Mouse (Mus musculus): Measurements from ENCODE around the gene Cad.

The Cad gene

DNA sequence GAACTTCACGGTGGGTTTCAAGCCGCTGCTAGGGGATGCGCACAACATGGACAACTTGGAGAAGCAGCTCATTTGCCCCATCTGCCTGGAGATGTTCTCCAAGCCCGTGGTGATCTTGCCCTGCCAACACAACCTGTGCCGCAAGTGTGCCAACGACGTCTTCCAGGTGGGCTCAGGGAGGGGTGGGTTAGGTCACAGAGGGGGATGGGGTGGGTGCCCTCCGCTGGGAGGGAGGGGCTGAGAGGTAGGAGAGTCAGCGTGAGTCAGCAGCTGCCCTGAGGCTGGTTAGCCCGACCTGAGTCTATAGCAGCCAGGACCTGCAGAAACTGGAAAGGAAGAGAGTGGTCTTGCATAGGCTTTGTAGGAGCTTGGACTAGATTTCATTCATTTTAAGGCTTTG lies 62.3 kb downstream of the Cad start:
- no peak for DNase-seq

DNA sequence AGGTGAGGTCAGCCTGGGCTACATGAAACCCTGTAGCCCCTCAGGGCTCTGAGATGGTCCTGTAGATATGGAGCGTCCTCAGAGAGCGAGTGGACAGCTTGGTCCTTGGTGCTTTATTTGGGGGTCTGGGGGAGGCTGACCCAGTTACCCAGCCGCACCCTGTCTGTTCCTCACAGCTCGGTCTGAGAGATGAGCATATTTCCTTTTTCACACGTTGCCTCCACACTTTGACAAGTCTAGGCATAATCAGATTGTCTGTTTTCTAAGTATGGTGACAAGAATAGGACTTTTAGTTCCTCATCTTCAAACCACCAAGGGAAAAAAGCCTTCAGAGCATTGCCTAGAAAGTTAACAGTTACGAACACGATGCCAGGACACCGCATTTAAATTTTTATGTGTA lies 66.5 kb downstream of the Cad start:
- no peak for DNase-seq

DNA sequence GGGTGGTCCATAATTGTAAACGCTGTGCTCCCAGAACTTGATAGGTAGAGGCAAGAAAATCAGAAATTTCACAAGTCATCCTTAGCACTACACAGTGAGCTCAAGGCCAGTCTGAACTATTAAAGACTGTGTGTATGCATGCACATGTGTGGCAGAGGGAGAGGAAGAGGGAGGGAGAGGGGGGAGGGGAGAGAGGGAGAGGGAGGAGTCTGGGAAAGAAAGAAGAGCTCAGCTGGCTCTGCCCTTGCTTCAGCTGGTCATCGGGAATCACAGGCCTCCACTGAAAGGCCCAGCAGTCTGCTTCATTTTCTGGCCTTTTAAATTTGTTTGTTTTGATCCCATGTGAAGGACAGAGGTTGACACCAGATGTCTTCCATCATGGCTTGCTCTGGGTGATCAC lies 68.9 kb downstream of the Cad start:
- DNase-seq, result no peak

DNA sequence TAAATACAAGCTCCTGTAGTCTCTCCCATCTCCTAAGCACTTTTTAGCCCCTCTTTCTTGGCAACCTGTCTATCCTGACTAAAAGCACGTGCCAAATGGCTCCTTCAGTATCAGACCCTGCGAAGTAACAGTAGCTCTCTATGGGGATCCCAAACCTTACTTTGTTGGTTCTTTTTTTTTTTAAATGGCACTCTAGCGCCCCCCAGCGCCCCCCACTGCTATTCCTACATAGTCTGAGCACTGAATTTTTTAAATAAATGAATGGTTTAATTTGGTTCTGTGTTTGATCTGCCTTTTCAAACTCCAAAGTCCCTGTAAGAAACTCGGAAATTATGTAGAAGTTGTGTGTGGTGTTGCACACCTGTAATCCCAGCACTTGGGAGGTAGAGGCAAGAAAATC lies 71.5 kb downstream of the Cad start:
- no peak for DNase-seq

Measured in embryo, embryonic 11 days (tissue).